ENCODE assay signal across 11 mouse cellular contexts in genomic region chr9:48515332-48515731, GRCm38 (mm10). TPM values are rescaled to one million over a fixed set of nuclear protein-coding genes. Genes with fewer than 3 reads are reported as not detected.
DNase-seq lines count a peak whose midpoint lies in the region.
"Had no signal": no experiment of that assay in that cellular context is flagged by ENCODE, and none has a peak within 500 bp of the region (broad histone marks: within the 10 kb centered on the region; RNA-seq: fewer than 3 reads in every experiment).

No protein-coding gene starts in this region.

- no peak overlapping the region for H3K27ac ChIP-seq in heart, embryonic 10.5 days
- H3K27ac ChIP-seq in limb, embryonic 10.5 days, result no peak overlapping the region
- H3K27ac ChIP-seq: limb, embryonic 12.5 days; stomach, postnatal 0 days had no signal

- DNase-seq in heart, embryonic 10.5 days (ENCODE audit: low spot score), result peak; percentile 81
- DNase-seq in heart, adult 9 months (ENCODE audit: low spot score in 2 of 2), result no peak
- DNase-seq in 416B (ENCODE audit: low read depth) (peak; percentile 96), adipocyte (ENCODE audit: low spot score) (peak; percentile 56)
- DNase-seq in heart, postnatal 14 days, result peak; percentile 10 to 37
- DNase-seq in limb, embryonic 10.5 days (ENCODE audit: low spot score), result no peak
- DNase-seq in frontal cortex, postnatal 36 days (ENCODE audit: low spot score in 2 of 2), result no peak
- DNase-seq: cerebellum, adult 2 months; right cerebral cortex, postnatal 14 days had no signal

- WGBS in heart, embryonic 10.5 days, result 33% methylated on average over 1 of the region's 1 CpGs
- 82% methylated on average over 1 of the region's 1 CpGs for WGBS in limb, embryonic 10.5 days

- H3K27me3 ChIP-seq in heart, embryonic 10.5 days (ENCODE audit: insufficient read depth, poor library complexity, severe bottlenecking), result no peaks in the 10 kb centered on the region
- H3K27me3 ChIP-seq in limb, embryonic 10.5 days (ENCODE audit: low read depth, poor library complexity, severe bottlenecking), result no peaks in the 10 kb centered on the region
- H3K27me3 ChIP-seq: limb, embryonic 12.5 days had no signal

- intact Hi-C loops in heart, postnatal 14 days (cut with DNase I), result no loop called here

- no peak overlapping the region for H3K4me3 ChIP-seq in heart, embryonic 10.5 days
- H3K4me3 ChIP-seq in limb, embryonic 10.5 days, result no peak overlapping the region
- H3K4me3 ChIP-seq: limb, embryonic 12.5 days had no signal

- H3K4me1 ChIP-seq in heart, embryonic 10.5 days, result no peaks in the 10 kb centered on the region
- peaks cover 13% of the 10 kb centered on the region for H3K4me1 ChIP-seq in limb, embryonic 10.5 days

- H3K36me3 ChIP-seq in heart, embryonic 10.5 days, result no peaks in the 10 kb centered on the region
- no peaks in the 10 kb centered on the region for H3K36me3 ChIP-seq in limb, embryonic 10.5 days
- H3K36me3 ChIP-seq: limb, embryonic 12.5 days had no signal

- H3K9me3 ChIP-seq in heart, embryonic 10.5 days, result no peaks in the 10 kb centered on the region
- no peaks in the 10 kb centered on the region for H3K9me3 ChIP-seq in limb, embryonic 10.5 days (replicated peaks)
- H3K9me3 ChIP-seq: limb, embryonic 12.5 days had no signal

RNA-seq across cellular contexts. Expression of gene Gm5617, which starts 20.1 kb away (rescaled TPM):
- polyA plus RNA-seq in heart, embryonic 10.5 days (2016; fragmentation: Nextera tagmentation; extraction: Ambion mirVana), result 21.1 and 25.1 TPM in 2 replicates
- total RNA-seq in heart, postnatal 14 days (2021), result 10 to 100 TPM; 18.5 to 23.1 TPM
- polyA plus RNA-seq in limb, embryonic 10.5 days (2016; fragmentation: Nextera tagmentation; extraction: Ambion mirVana), result 23.5 and 26.9 TPM in 2 replicates

RNA-seq across cellular contexts. Expression of gene Rbm7, which starts 20.2 kb away (rescaled TPM):
- polyA plus RNA-seq in heart, embryonic 10.5 days (2016; fragmentation: Nextera tagmentation; extraction: Ambion mirVana), result 89.0 and 106 TPM in 2 replicates
- 10 to 100 TPM; 26.8 to 29.6 TPM for total RNA-seq in heart, postnatal 14 days (2021)
- polyA plus RNA-seq in limb, embryonic 10.5 days (2016; fragmentation: Nextera tagmentation; extraction: Ambion mirVana), result 119 and 123 TPM in 2 replicates

RNA-seq across cellular contexts. Expression of gene Rexo2, which starts 34.9 kb away (rescaled TPM):
- 127 and 138 TPM in 2 replicates for polyA plus RNA-seq in heart, embryonic 10.5 days (2016; fragmentation: Nextera tagmentation; extraction: Ambion mirVana)
- total RNA-seq in heart, postnatal 14 days (2021), result 10 to 100 TPM; 57.4 to 62.1 TPM
- 95.8 and 123 TPM in 2 replicates for polyA plus RNA-seq in limb, embryonic 10.5 days (2016; fragmentation: Nextera tagmentation; extraction: Ambion mirVana)

Comparison
In these comparisons a context has a peak if more than half of its experiments do, and no peak if none do; other contexts are left out.
1. DNase-seq: peak in heart, embryonic 10.5 days (single experiment), 416B (single experiment), adipocyte (single experiment) and heart, postnatal 14 days (2 of 2); none in heart, adult 9 months (0 of 2), limb, embryonic 10.5 days (single experiment) and frontal cortex, postnatal 36 days (0 of 2).